Mouse (Mus musculus) lung, embryonic 16.5 days (tissue): ENCODE data around the gene Fgfr2. TPM values are rescaled to one million over a fixed set of nuclear protein-coding genes. Genes with fewer than 3 reads are reported as not detected.
A peak's percentile ranks its signal among the peaks of the same experiment; 100 is the strongest.

Experiments used
- ATAC-seq: fragments of 200-750 bp; cut with Nextera tagmentation; 2 replicates; pipeline ENCODE4 v1.8.0; 2017; ENCODE audit warnings: low read depth, mild to moderate bottlenecking, moderate library complexity
- H3K27ac ChIP-seq: fragments of 300-500 bp; sonication (generic); 2 replicates; pipeline ENCODE4 v1.5.1; 2014; ENCODE audit warnings: mild to moderate bottlenecking, control low read depth, low read length
- H3K27me3 ChIP-seq: fragments of 300-500 bp; sonication (generic); 2 replicates; pipeline ENCODE4 v1.6.1; 2014; ENCODE audit warnings: low read depth, low read length, mixed read lengths; ENCODE audit not compliant: control insufficient read depth, insufficient read depth
- H3K36me3 ChIP-seq: fragments of 300-500 bp; sonication (generic); 2 replicates; pipeline ENCODE4 v1.6.1; 2014; ENCODE audit warnings: low read length; ENCODE audit not compliant: control insufficient read depth, insufficient read depth
- H3K4me1 ChIP-seq: fragments of 300-500 bp; sonication (generic); replicated peaks from 2 replicates; pipeline ENCODE4 v1.6.1; 2014; ENCODE audit warnings: low read length, mixed read lengths; ENCODE audit not compliant: control insufficient read depth, insufficient read depth
- H3K4me2 ChIP-seq: fragments of 300-500 bp; sonication (generic); 2 replicates; pipeline ENCODE4 v1.6.1; 2014; ENCODE audit warnings: low read depth, low read length, control low read depth
- H3K4me3 ChIP-seq: fragments of 300-500 bp; sonication (generic); 2 replicates; pipeline ENCODE4 v1.5.1; 2014; ENCODE audit warnings: mild to moderate bottlenecking, low read length, control low read depth
- H3K9ac ChIP-seq: fragments of 300-500 bp; sonication (generic); 2 replicates; pipeline ENCODE4 v1.6.1; 2014; ENCODE audit warnings: low read length, control low read depth
- H3K9me3 ChIP-seq: fragments of 300-500 bp; sonication (generic); 2 replicates; pipeline ENCODE4 v1.6.1; 2016; ENCODE audit warnings: low read length; ENCODE audit not compliant: control insufficient read depth
- WGBS: fragments of 180-500 bp; shearing (Covaris S2); extraction: QIAGEN DNeasy Blood & Tissue Kit; methylation state at CpG from one replicate; pipeline ENCODE4 v1.1.7; 2014; 5-methylcytosine and 5-hydroxymethylcytosine counted together
- polyA plus RNA-seq: library from polyadenylated mRNA; unstranded; fragments of >200 nt; fragmentation: Nextera tagmentation; extraction: Ambion mirVana; gene quantifications from 2 replicates; pipeline ENCODE4 v1.2.1, GENCODE M21; 2015

The Fgfr2 gene
- polyA plus RNA-seq, 1 experiment from 2014 or later: 175 TPM

DNA sequence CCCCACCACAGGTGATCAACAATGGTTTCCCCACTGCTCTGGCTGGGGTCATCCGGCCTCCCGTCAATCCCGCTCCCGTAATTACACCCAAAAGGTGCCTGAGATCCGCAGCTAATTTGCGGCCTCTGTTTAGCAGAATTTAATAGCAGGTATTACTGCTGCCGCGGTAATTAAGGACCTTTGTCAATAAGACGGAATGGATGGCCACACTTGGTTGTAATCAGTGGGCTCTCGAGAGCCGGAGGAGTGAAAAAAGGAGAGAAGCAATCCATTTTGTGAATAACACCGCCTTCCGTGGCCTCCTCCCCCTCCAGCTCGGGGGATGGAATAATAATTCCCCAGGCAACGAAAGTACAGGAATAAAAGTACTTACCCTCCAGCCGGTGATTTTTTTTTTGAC lies 1479.1 kb downstream of the Fgfr2 start:
- peak; percentile 23; the same call in 1 of the 2 replicates for ATAC-seq
- peak overlapping the region; percentile 9; the same call in 1 of the 2 replicates for H3K4me3 ChIP-seq
- H3K4me2 ChIP-seq: peak overlapping the region; percentile 44
- 3% methylated on average over 16 of the region's 16 CpGs for whole genome bisulfite sequencing
- peaks cover 35% of the 10 kb centered on the region for H3K27me3 ChIP-seq
- H3K36me3 ChIP-seq: no peaks in the 10 kb centered on the region
- no peaks in the 10 kb centered on the region for H3K9me3 ChIP-seq
- H3K27ac ChIP-seq: no peak overlapping the region
- H3K9ac ChIP-seq: no peak overlapping the region
- no peaks in the 10 kb centered on the region; the same call in 1 of the 2 replicates for H3K4me1 ChIP-seq

DNA sequence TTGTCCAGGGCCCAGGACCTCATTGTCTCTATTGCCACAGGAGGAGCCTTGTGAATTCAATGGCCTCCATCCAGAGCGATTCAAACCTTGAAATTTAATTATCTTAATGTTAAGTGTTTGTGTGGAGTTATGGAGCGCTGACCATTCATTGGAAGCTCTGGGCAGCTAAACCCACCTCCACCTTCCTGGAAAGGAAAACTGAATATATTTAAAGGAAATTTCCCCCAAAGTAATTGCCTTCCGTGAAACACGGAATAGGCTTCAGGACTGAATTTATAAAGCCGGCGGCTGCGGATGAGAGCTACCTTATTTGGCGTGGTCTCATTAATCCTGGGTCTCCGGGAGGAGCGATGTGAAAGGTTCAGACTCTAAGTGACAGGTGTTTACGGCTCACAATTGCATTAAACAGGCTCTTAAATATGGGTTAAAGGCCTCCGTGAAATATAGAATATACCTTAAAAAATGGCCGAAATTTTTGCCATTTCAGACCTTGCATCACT lies 1479.8 kb downstream of the Fgfr2 start:
- no peaks in the 10 kb centered on the region for H3K9me3 ChIP-seq
- no peak overlapping the region for H3K4me2 ChIP-seq
- WGBS: 29% methylated on average over 13 of the region's 13 CpGs
- peaks cover 35% of the 10 kb centered on the region for H3K27me3 ChIP-seq
- H3K4me1 ChIP-seq: no peaks in the 10 kb centered on the region; the same call in 1 of the 2 replicates
- no peak for ATAC-seq
- no peak overlapping the region for H3K9ac ChIP-seq
- H3K36me3 ChIP-seq: no peaks in the 10 kb centered on the region
- no peak overlapping the region for H3K27ac ChIP-seq
- no peak overlapping the region for H3K4me3 ChIP-seq

DNA sequence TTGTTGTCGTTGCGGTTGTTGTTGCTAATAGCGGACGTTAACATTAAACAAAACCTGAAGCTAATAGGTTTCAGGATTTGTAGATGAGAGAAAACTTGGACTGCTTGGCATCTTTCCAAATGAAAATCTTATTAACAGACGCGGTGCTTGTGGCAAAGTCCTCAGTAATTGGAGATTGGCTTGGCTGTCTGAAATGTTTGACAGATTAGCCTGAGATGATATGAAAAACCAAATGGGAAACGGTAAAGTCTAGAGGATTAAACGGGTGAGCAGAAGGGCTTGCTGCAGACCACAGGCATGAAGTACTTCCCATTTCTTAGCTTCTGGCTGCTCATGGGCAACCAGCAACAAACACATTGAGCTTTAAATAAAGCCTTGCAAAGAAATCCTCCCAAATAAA lies 1493.6 kb downstream of the Fgfr2 start:
- no peaks in the 10 kb centered on the region for H3K4me1 ChIP-seq
- H3K27ac ChIP-seq: no peak overlapping the region
- no peaks in the 10 kb centered on the region for H3K27me3 ChIP-seq
- no peak for ATAC-seq
- H3K9ac ChIP-seq: no peak overlapping the region
- no peak overlapping the region for H3K4me3 ChIP-seq
- no peaks in the 10 kb centered on the region for H3K9me3 ChIP-seq
- no peak overlapping the region for H3K4me2 ChIP-seq
- H3K36me3 ChIP-seq: no peaks in the 10 kb centered on the region
- 70% methylated on average over 8 of the region's 8 CpGs for WGBS

DNA sequence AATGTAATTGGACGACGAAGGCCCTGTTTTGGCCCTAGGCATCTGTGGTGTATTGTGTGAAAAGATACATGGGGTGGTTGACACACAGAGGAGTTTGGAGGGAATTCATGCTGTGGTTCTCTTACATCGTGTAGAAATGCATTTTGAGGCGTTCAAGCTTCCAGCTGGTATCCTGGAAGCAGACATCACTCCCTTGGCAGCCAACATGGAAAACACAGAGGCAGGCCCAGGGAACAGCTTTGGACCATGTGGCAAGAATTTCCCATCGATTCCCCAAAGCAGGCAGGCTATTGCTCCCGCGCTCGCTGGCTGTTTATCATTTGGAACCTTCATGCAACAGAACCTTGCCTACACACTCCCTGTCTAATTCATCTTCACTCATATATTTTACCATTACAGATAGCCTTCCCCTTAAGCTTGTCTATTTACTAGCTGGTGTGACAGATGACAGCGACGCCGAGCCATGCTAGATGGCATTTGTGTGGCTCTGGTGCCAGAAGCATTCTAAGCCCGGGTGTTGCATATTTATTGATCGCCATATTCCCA lies 1494.2 kb downstream of the Fgfr2 start:
- no peaks in the 10 kb centered on the region for H3K4me1 ChIP-seq
- no peaks in the 10 kb centered on the region for H3K27me3 ChIP-seq
- H3K9me3 ChIP-seq: no peaks in the 10 kb centered on the region
- WGBS: 72% methylated on average over 13 of the region's 13 CpGs
- no peak overlapping the region for H3K4me2 ChIP-seq
- H3K27ac ChIP-seq: no peak overlapping the region
- no peak overlapping the region for H3K9ac ChIP-seq
- no peaks in the 10 kb centered on the region for H3K36me3 ChIP-seq
- no peak for ATAC-seq
- no peak overlapping the region for H3K4me3 ChIP-seq

DNA sequence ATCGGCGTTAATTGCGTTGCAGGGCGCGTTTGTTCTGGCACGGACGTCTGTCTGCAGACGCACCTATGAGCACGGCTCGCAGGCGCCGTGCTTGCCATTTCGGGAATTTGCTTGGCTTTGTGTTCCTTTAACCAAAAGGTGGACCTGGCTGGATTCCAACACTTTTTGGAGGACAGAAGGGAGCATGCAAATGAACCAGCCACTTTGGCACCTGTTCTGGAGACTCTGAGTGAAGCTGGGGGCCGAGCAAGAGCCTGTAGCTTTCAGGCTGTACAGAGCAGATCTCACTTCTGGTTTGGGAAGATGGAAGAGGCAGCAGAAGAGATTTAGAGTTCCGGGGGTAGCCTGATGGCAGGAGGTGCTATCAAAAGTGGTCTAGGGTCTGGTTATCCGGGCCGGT lies 1494.8 kb downstream of the Fgfr2 start:
- H3K4me3 ChIP-seq: no peak overlapping the region
- no peak overlapping the region for H3K9ac ChIP-seq
- no peak for ATAC-seq
- no peak overlapping the region for H3K27ac ChIP-seq
- WGBS: 77% methylated on average over 17 of the region's 17 CpGs
- no peaks in the 10 kb centered on the region for H3K9me3 ChIP-seq
- no peaks in the 10 kb centered on the region for H3K36me3 ChIP-seq
- H3K4me1 ChIP-seq: no peaks in the 10 kb centered on the region
- no peak overlapping the region for H3K4me2 ChIP-seq
- no peaks in the 10 kb centered on the region for H3K27me3 ChIP-seq

DNA sequence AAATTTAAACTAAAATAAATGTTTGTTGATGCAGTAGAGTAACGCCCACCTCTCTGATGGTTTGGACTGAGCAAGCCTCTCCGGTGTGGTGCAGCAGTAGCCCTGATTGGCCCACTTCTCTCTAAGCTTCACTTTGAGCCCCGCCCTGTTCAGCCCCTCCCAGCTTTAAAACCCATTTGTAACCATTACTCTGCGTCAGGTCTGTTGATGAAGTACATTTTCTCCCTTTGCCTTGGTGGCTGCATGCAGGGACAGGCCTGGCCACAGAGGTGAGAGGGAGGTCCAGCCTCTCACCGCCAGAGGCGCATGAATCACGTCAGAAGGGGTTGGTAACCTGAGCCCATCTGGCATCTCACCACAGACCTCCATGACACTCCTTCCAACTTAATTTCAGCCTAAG lies 1513.5 kb downstream of the Fgfr2 start:
- 26% methylated on average over 7 of the region's 7 CpGs for WGBS
- H3K27ac ChIP-seq: no peak overlapping the region

DNA sequence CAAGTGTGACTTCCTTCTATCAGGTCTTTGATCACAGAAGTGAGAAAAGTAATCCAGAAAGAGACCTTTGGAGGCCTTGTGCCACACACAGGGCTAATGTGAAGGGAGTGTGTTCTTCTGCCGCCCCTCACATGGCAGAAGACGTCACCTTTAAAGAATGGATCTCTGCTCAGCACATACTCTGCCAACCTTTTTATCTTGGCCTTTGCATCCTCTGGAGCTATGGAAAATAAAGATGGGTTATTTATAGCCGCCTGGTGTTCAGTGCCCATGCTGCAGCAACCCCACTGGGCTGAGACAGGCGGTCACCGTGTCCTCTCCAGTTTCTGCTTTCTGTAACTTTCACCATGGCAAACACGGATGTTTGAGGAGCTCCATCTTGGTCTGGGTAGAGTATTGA lies 1515.1 kb downstream of the Fgfr2 start:
- H3K9me3 ChIP-seq: no peaks in the 10 kb centered on the region
- no peak overlapping the region for H3K4me3 ChIP-seq
- no peaks in the 10 kb centered on the region for H3K36me3 ChIP-seq
- H3K4me2 ChIP-seq: no peak overlapping the region
- H3K27me3 ChIP-seq: no peaks in the 10 kb centered on the region
- WGBS: 88% methylated on average over 6 of the region's 6 CpGs
- ATAC-seq: no peak
- no peaks in the 10 kb centered on the region for H3K4me1 ChIP-seq
- H3K9ac ChIP-seq: no peak overlapping the region
- H3K27ac ChIP-seq: no peak overlapping the region

More for the DNA sequence above, 1513.5 kb downstream of the Fgfr2 start:
- Histone ChIP-seq H3K36me3 (no peaks in the 10 kb centered on the region), H3K9ac (no peak overlapping the region), H3K4me1 (no peaks in the 10 kb centered on the region), H3K4me2 (no peak overlapping the region), H3K9me3 (no peaks in the 10 kb centered on the region), H3K27me3 (no peaks in the 10 kb centered on the region), H3K4me3 (no peak overlapping the region)
- ATAC-seq: no peak

DNA sequence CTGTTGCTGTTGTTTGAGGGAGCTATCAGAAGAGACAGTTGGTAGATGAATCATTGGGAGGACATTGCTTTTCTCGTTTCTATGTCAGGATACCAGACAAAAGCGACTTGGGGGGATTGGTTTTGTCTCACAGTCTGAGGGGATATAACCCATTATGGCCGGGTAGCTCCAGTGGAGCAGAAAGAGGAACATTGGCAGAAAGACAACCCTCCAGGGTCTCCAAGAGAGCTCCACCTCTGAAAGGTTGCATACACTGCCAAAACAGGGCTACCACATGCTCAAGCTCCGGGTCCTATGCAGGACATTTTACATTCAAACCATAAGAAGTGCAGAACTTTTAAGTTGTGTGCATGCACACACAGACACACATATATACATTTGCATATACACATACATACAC lies 1517.7 kb downstream of the Fgfr2 start:
- no peak overlapping the region for H3K27ac ChIP-seq
- H3K4me1 ChIP-seq: no peaks in the 10 kb centered on the region
- no peaks in the 10 kb centered on the region for H3K36me3 ChIP-seq
- H3K9ac ChIP-seq: no peak overlapping the region
- ATAC-seq: no peak
- H3K4me2 ChIP-seq: no peak overlapping the region
- no peak overlapping the region for H3K4me3 ChIP-seq
- H3K27me3 ChIP-seq: no peaks in the 10 kb centered on the region
- no peaks in the 10 kb centered on the region for H3K9me3 ChIP-seq
- WGBS: 53% methylated on average over 4 of the region's 4 CpGs

DNA sequence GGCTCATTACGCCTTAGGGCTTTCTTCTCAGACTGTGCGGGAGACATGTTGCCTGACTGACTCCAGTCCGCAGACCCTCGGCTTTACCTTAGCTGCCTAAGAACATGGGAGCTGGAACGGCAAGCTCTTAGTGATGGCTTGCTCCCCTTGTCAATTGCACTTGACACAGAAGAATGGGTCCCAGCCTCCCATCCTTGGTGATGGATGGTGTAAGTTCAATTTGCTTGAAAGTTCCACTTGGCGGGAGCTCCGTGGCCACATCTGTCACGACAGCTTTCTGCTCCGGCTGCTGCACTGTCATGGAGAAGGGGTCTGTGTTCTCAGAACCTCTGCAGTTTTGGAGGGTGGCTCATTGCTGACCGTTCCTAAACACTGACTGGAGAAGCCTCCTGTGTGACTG lies 1518.2 kb downstream of the Fgfr2 start:
- Histone ChIP-seq H3K27me3 (no peaks in the 10 kb centered on the region), H3K36me3 (no peaks in the 10 kb centered on the region), H3K9ac (no peak overlapping the region), H3K4me3 (no peak overlapping the region), H3K4me1 (no peaks in the 10 kb centered on the region), H3K4me2 (no peak overlapping the region), H3K9me3 (no peaks in the 10 kb centered on the region), H3K27ac (no peak overlapping the region)
- no peak for ATAC-seq
- WGBS: 75% methylated on average over 10 of the region's 10 CpGs

DNA sequence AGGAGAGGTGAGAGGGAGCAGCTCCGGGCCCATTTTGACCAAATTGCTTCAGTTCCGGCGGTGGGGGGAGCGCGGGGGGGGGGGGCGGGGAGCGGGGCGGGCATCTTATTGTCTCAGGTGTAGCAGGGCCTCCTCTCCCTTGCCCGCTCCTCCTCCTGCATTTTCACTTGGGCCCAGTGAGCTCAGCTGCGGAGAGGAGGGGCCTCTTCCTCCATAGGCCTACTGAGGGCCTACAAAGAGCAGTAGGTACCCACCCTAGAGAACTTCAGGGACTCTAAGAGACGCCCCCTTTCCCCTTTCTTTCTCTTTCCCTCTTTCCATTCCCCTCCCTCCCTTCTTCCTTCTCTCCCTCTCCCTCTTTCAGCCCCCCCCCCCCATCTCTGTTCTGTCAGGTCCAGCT lies 1520.0 kb downstream of the Fgfr2 start:
- Histone ChIP-seq H3K9ac (no peak overlapping the region), H3K4me3 (no peak overlapping the region), H3K4me2 (no peak overlapping the region), H3K27ac (no peak overlapping the region), H3K4me1 (peaks cover under 1% of the 10 kb centered on the region; the same call in 1 of the 2 replicates), H3K27me3 (no peaks in the 10 kb centered on the region), H3K9me3 (no peaks in the 10 kb centered on the region), H3K36me3 (no peaks in the 10 kb centered on the region)
- 24% methylated on average over 5 of the region's 11 CpGs for WGBS
- no peak for ATAC-seq
